Mouse (Mus musculus) lung, embryonic 16.5 days (tissue): ENCODE measurements around the gene Senp3. TPM values are rescaled to one million over a fixed set of nuclear protein-coding genes. Genes with fewer than 3 reads are reported as not detected.
"Not testable (repeated sequence)": the region's sequence is repeated elsewhere in the genome, so short reads cannot be mapped to it uniquely, and the experiment has no call there.

Experiments
- ATAC-seq: fragments of 200-750 bp; cut with Nextera tagmentation; 2 replicates; pipeline ENCODE4 v1.8.0; 2017; ENCODE audit warnings: low read depth, mild to moderate bottlenecking, moderate library complexity
- H3K27ac ChIP-seq: fragments of 300-500 bp; sonication (generic); 2 replicates; pipeline ENCODE4 v1.5.1; 2014; ENCODE audit warnings: mild to moderate bottlenecking, control low read depth, low read length
- H3K27me3 ChIP-seq: fragments of 300-500 bp; sonication (generic); 2 replicates; pipeline ENCODE4 v1.6.1; 2014; ENCODE audit warnings: low read depth, low read length, mixed read lengths; ENCODE audit not compliant: control insufficient read depth, insufficient read depth
- H3K36me3 ChIP-seq: fragments of 300-500 bp; sonication (generic); 2 replicates; pipeline ENCODE4 v1.6.1; 2014; ENCODE audit warnings: low read length; ENCODE audit not compliant: control insufficient read depth, insufficient read depth
- H3K4me1 ChIP-seq: fragments of 300-500 bp; sonication (generic); replicated peaks from 2 replicates; pipeline ENCODE4 v1.6.1; 2014; ENCODE audit warnings: low read length, mixed read lengths; ENCODE audit not compliant: control insufficient read depth, insufficient read depth
- H3K4me2 ChIP-seq: fragments of 300-500 bp; sonication (generic); 2 replicates; pipeline ENCODE4 v1.6.1; 2014; ENCODE audit warnings: low read depth, low read length, control low read depth
- H3K4me3 ChIP-seq: fragments of 300-500 bp; sonication (generic); 2 replicates; pipeline ENCODE4 v1.5.1; 2014; ENCODE audit warnings: mild to moderate bottlenecking, low read length, control low read depth
- H3K9ac ChIP-seq: fragments of 300-500 bp; sonication (generic); 2 replicates; pipeline ENCODE4 v1.6.1; 2014; ENCODE audit warnings: low read length, control low read depth
- H3K9me3 ChIP-seq: fragments of 300-500 bp; sonication (generic); 2 replicates; pipeline ENCODE4 v1.6.1; 2016; ENCODE audit warnings: low read length; ENCODE audit not compliant: control insufficient read depth
- WGBS: fragments of 180-500 bp; shearing (Covaris S2); extraction: QIAGEN DNeasy Blood & Tissue Kit; methylation state at CpG from one replicate; pipeline ENCODE4 v1.1.7; 2014; 5-methylcytosine and 5-hydroxymethylcytosine counted together
- polyA plus RNA-seq: library from polyadenylated mRNA; unstranded; fragments of >200 nt; fragmentation: Nextera tagmentation; extraction: Ambion mirVana; gene quantifications from 2 replicates; pipeline ENCODE4 v1.2.1, GENCODE M21; 2015

Gene Senp3
- polyA plus RNA-seq, 1 experiment from 2014 or later: 69.3 TPM

DNA sequence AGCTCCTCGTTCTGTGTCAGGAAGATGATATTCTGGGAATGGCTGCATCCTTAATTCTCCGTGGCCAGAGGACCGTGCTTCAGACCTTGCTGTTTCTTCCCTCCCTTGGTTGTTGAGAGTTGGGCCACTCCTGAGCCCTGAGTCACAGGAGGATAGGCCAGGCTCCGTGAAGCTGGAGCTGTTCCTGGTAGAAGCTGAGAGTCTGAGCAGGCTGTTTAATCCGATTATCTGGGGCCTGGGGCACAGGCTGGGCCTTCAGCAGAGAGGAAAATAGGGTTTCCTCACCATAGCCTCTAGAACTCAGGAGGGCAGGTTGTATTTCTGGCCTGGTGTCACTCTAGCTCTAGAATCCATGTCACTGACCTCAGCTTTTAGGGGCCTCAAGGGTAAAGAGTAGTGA is 28.5 kb downstream of the Senp3 start:
- H3K4me2 ChIP-seq: no peak overlapping the region
- peaks cover 50% of the 10 kb centered on the region for H3K36me3 ChIP-seq
- no peak for ATAC-seq
- no peak overlapping the region for H3K9ac ChIP-seq
- 58% methylated on average over 5 of the region's 5 CpGs for WGBS
- no peaks in the 10 kb centered on the region for H3K9me3 ChIP-seq
- H3K4me1 ChIP-seq: peaks cover 12% of the 10 kb centered on the region
- no peak overlapping the region for H3K4me3 ChIP-seq
- no peaks in the 10 kb centered on the region for H3K27me3 ChIP-seq
- no peak overlapping the region for H3K27ac ChIP-seq

DNA sequence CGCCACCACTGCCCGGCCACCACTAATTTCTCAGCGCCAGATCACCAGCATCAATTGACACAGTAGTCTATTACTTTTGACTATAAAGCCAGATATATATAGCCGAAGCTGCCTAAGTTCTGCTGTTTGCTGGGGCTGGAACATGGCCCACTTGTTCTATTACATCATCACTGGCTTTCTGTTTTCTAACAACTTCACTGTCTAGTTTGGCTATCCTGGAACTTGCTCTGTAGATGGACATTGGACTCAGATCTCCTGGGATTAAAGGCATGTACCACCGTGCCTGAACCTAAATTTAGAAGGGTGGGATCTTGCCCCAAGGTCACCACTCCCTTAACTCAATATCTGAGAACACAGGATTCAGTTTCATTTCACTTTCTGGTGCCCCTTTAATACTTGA is 36.0 kb downstream of the Senp3 start:
- no peaks in the 10 kb centered on the region for H3K9me3 ChIP-seq
- peaks cover 70% of the 10 kb centered on the region for H3K36me3 ChIP-seq
- no peak overlapping the region for H3K4me2 ChIP-seq
- WGBS: 91% methylated on average over 5 of the region's 5 CpGs
- H3K4me1 ChIP-seq: no peaks in the 10 kb centered on the region
- H3K27me3 ChIP-seq: no peaks in the 10 kb centered on the region
- H3K4me3 ChIP-seq: no peak overlapping the region
- no peak for ATAC-seq
- H3K9ac ChIP-seq: no peak overlapping the region
- no peak overlapping the region for H3K27ac ChIP-seq

DNA sequence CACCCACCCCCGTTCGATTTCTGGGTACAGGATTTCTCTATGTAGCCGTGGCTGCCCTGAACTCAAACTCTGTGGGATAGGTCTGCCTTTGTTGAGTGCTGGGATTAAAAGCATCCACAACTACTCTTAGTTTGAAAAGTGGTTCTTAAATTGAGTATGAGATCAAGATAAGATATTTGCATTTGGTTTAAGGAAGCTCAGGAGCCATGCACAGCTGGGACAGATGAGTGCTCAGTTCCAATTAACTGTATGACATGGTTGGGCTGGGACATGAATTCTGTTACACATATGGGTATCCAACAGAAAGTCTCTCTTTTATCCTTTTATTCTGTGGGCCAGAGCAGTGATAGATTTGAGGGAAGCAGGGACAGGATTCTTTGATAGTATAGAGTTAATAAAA is 46.4 kb downstream of the Senp3 start:
- Histone ChIP-seq H3K9me3 (no peaks in the 10 kb centered on the region), H3K9ac (no peak overlapping the region), H3K4me1 (peaks cover 27% of the 10 kb centered on the region), H3K4me3 (0 out of 2 replicates have a peak overlapping the region, but pooled peaks have one; percentile 0), H3K27ac (no peak overlapping the region), H3K27me3 (no peaks in the 10 kb centered on the region), H3K4me2 (0 out of 2 replicates have a peak overlapping the region, but pooled peaks have one; percentile 3), H3K36me3 (peaks cover 11% of the 10 kb centered on the region)
- ATAC-seq: no peak
- WGBS: 56% methylated on average over 3 of the region's 3 CpGs

- H3K36me3 ChIP-seq: no peaks in the 10 kb centered on the region; the same call in 1 of the 2 replicates
- H3K27me3 ChIP-seq: no peaks in the 10 kb centered on the region
- H3K9ac ChIP-seq: peak overlapping the region; percentile 98
- peak; percentile 78 for ATAC-seq
- peaks cover 27% of the 10 kb centered on the region for H3K4me1 ChIP-seq
- H3K4me3 ChIP-seq: peak overlapping the region; percentile 99
- 0% methylated on average over 39 of the region's 50 CpGs for WGBS
- peak overlapping the region; percentile 98 for H3K27ac ChIP-seq
- no peaks in the 10 kb centered on the region for H3K9me3 ChIP-seq
- peak overlapping the region; percentile 66 for H3K4me2 ChIP-seq
Observed at GRCm38 (mm10) chr11:69633128-69633866, 48.6 kb downstream of the Senp3 start.

GRCm38 (mm10) chr11:69632284-69633089 is 49.4 kb downstream of the Senp3 start, which contains the start of gene Fxr2:
Gene Fxr2, plus strand, starts transcription at chr11:69632990.
- Histone ChIP-seq H3K9ac (peak within 1 kb of the TSS; percentile 98), H3K27ac (peak within 1 kb of the TSS; percentile 98), H3K36me3 (no peaks in the 10 kb centered on the region; the same call in 1 of the 2 replicates), H3K4me2 (peak within 1 kb of the TSS; percentile 66), H3K9me3 (no peaks in the 10 kb centered on the region), H3K4me1 (peaks cover 27% of the 10 kb centered on the region), H3K4me3 (peak within 1 kb of the TSS; percentile 99), H3K27me3 (no peaks in the 10 kb centered on the region)
- peak; percentile 98 for ATAC-seq
- under 1% methylated on average over 40 of the region's 56 CpGs for WGBS

DNA sequence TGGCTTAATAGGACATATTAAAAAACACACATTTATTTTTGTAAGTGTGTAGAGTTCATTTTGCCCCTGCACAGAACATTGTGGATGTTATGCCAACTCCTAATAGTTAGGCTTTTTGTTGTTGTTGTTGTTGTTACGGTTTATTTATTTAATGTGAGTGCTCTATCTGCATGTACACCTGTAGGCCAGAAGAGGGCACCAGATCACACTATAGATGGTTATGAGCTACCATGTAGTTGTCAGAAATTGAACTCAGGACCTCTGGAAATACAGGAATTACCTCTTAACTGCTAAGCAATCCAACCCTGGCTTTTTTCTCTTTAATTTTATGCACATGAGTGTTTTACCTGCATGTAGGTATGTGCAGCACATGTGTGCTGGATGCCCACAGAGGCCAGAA is 52.1 kb downstream of the Senp3 start:
- no peaks in the 10 kb centered on the region for H3K9me3 ChIP-seq
- H3K27ac ChIP-seq: no peak overlapping the region
- H3K27me3 ChIP-seq: no peaks in the 10 kb centered on the region
- WGBS: 71% methylated on average over 1 of the region's 1 CpGs
- peaks cover 13% of the 10 kb centered on the region for H3K4me1 ChIP-seq
- H3K4me3 ChIP-seq: no peak overlapping the region
- no peak overlapping the region for H3K4me2 ChIP-seq
- no peaks in the 10 kb centered on the region for H3K36me3 ChIP-seq
- ATAC-seq: no peak
- no peak overlapping the region for H3K9ac ChIP-seq

GRCm38 (mm10) chr11:69628286-69628685 is 53.6 kb downstream of the Senp3 start:
- no peak for ATAC-seq
- Histone ChIP-seq H3K36me3 (no peaks in the 10 kb centered on the region), H3K4me2 (no peak overlapping the region), H3K27ac (no peak overlapping the region), H3K4me3 (no peak overlapping the region), H3K4me1 (peaks cover 4% of the 10 kb centered on the region; the same call in 1 of the 2 replicates), H3K9ac (no peak overlapping the region), H3K9me3 (no peaks in the 10 kb centered on the region), H3K27me3 (no peaks in the 10 kb centered on the region)
- 33% methylated on average over 6 of the region's 6 CpGs for WGBS

GRCm38 (mm10) chr11:69624339-69624738 is 57.5 kb downstream of the Senp3 start:
- H3K36me3 ChIP-seq, H3K4me2 ChIP-seq, H3K4me3 ChIP-seq, H3K4me1 ChIP-seq, H3K27me3 ChIP-seq, H3K9me3 ChIP-seq, H3K27ac ChIP-seq, ATAC-seq, H3K9ac ChIP-seq: not testable (repeated sequence)
- WGBS: 84% methylated on average over 2 of the region's 2 CpGs
